Mouse (Mus musculus) MN1 (cell line): ENCODE measurements around the gene Bfsp1.

ENCODE experiments used
- DNase-seq: peaks from one replicate; pipeline ENCODE4 v3.0.0-alpha.2; 2016; ENCODE audit warnings: low spot score

Gene Bfsp1

DNA sequence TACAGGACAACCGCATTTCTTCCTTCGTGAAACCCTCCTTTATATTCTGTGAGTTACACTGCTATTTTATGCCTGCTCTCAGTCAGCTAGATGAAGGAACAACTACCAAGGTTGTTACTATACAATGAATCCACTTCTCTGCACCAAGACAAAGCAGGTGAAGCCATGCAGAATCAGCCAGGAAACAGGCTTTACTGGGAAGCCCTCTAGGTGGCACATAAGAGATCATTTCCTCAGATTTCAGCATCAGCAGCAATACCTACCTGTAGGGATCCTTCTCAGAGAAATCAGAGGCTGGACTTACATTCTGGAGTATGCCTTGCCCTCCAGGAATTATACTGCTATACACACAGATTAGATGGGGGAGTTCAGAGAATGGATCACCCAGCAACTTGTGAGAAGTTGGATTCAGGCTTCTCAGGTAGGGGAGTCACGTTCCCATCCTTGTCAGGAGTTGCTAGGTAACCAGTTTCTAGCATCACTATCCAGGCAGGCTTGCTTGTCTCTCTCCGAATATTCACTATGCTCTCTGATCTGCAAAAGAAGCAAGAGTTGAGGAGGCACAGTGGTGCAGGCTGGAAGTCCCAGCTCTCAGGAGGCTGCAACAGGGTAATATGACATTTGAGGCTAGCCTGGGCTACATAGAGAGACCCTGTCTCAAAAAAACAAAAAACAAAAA, 66.5 kb downstream of the Bfsp1 start:
- DNase-seq, result no peak

DNA sequence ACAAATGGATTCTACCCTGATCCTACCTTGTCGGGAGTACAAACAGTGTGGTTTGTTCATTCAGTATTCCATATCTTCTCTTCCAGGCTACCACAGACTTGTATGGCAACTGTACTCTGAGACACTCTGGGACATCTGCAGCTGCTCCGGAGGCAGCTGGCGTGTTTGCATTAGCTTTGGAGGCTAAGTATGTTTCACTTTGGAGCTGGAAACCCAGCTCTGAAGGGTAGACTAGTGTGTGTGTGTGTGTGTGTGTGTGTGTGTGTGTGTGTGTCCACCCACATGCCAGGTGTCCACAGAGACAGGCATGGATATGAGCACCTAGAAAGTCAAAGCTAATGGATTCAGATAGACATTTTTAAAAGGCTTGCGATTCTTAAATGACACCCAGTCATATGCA, 67.1 kb downstream of the Bfsp1 start:
- DNase-seq, result no peak

GRCm38 (mm10) chr2:143789911-143790310, 73.1 kb downstream of the Bfsp1 start:
- DNase-seq, result no peak

DNA sequence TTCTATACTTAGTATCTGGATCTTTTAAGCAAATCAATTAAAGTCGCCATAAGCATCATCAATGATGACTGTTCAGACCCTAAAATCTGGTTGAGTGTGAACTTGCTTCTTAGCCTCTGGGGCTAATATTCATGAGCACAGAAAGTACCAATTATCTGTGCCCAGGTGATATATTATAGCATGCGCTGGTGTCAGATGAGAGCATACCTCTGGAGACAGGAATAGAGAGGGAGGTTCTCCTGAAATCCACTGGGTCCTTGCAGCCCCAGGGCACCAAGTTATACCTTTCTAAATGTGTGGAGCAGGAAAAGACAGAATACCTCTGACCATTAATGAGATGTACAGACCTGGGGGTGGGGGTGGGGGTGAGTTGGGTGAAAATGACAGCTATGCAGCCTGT, 82.7 kb downstream of the Bfsp1 start:
- DNase-seq, result no peak
